Mouse (Mus musculus) forebrain, postnatal 0 days (tissue): ENCODE results near the gene Gm19345. TPM values are rescaled to one million over a fixed set of nuclear protein-coding genes. Genes with fewer than 3 reads are reported as not detected.
A peak's percentile ranks its signal among the peaks of the same experiment; 100 is the strongest.

Experiments
- ATAC-seq: fragments of 200-750 bp; cut with Nextera tagmentation; 2 replicates; pipeline ENCODE4 v1.8.0; 2017; ENCODE audit warnings: mild to moderate bottlenecking, moderate library complexity
- DNase-seq: peaks from one replicate; pipeline ENCODE4 v3.0.0-alpha.2; 2015
- H3K27ac ChIP-seq: fragments of 300-500 bp; sonication (generic); 2 replicates; pipeline ENCODE4 v1.5.1; 2014; ENCODE audit warnings: low read depth, mild to moderate bottlenecking, antibody characterized with exemption, low read length, moderate library complexity, mixed read lengths
- H3K27me3 ChIP-seq: fragments of 300-500 bp; sonication (generic); 2 replicates; pipeline ENCODE4 v1.6.1; 2014; ENCODE audit warnings: mild to moderate bottlenecking, low read length, mixed read lengths; ENCODE audit not compliant: insufficient read depth
- H3K36me3 ChIP-seq: fragments of 300-500 bp; sonication (generic); 2 replicates; pipeline ENCODE4 v1.6.1; 2014; ENCODE audit warnings: mild to moderate bottlenecking, moderate library complexity; ENCODE audit not compliant: insufficient read depth
- H3K4me1 ChIP-seq: fragments of 300-500 bp; sonication (generic); 2 replicates; pipeline ENCODE4 v1.6.1; 2014; ENCODE audit warnings: antibody characterized with exemption; ENCODE audit not compliant: insufficient read depth
- H3K4me2 ChIP-seq: fragments of 300-500 bp; sonication (generic); 2 replicates; pipeline ENCODE4 v1.6.1; 2014; ENCODE audit warnings: low read depth, mild to moderate bottlenecking, moderate library complexity
- H3K4me3 ChIP-seq: fragments of 300-500 bp; sonication (generic); 2 replicates; pipeline ENCODE4 v1.5.1; 2014; ENCODE audit warnings: low read depth, low read length, mixed read lengths
- H3K9ac ChIP-seq: fragments of 300-500 bp; sonication (generic); 2 replicates; pipeline ENCODE4 v1.6.1; 2014; ENCODE audit warnings: mild to moderate bottlenecking
- H3K9me3 ChIP-seq: fragments of 300-500 bp; sonication (generic); 2 replicates; pipeline ENCODE4 v1.6.1; 2016; ENCODE audit warnings: low read length
- CTCF ChIP-seq: sonication (generic); IDR thresholded peaks from 2 replicates; pipeline ENCODE4 v1.5.1; 2016; ENCODE audit warnings: antibody characterized with exemption, control low read depth, low read depth
- WGBS: fragments of 180-500 bp; shearing (Covaris S2); extraction: QIAGEN DNeasy Blood & Tissue Kit; methylation state at CpG from one replicate; pipeline ENCODE4 v1.1.7; 2014; 5-methylcytosine and 5-hydroxymethylcytosine counted together
- polyA plus RNA-seq: library from polyadenylated mRNA; unstranded; fragments of >200 nt; fragmentation: Nextera tagmentation; extraction: Ambion mirVana; gene quantifications from 2 replicates; pipeline ENCODE4 v1.2.1, GENCODE M21; 2015
- total RNA-seq: library from RNA; depleted of rRNA; stranded (reverse); fragments of >200 nt; gene quantifications from 2 replicates; pipeline ENCODE4 v1.2.3, GENCODE M21; 2014

Gene Gm19345
- total and polyA plus RNA-seq, 2 experiments from 2014 or later = 16.4 to 33.3 TPM

DNA sequence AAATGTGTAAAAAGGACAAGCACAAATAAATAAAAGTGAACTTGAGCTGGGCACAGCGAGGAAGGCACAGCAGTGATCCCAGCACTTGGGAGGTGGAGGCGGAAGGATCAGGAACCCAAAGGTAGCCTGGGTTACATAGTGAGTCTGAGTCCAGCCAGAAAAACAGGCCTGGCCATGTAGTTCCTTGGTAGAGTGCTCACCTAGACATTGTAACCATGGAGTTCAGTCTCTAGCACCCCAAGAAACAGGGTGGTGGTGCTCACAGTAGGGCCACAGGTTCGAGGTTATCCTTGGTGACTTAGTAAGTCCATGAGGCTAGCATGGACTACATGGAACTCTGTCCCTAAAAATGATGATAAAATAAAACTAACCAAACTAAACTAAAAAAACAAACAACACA, 10.9 kb upstream of the Gm19345 start:
- Histone ChIP-seq H3K4me1 (no peaks in the 10 kb centered on the region), H3K4me3 (no peak overlapping the region), H3K27me3 (peaks cover 10% of the 10 kb centered on the region; the same call in 1 of the 2 replicates), H3K9ac (no peak overlapping the region), H3K4me2 (no peak overlapping the region), H3K9me3 (no peaks in the 10 kb centered on the region), H3K36me3 (no peaks in the 10 kb centered on the region), H3K27ac (no peak overlapping the region)
- WGBS = 78% methylated on average over 3 of the region's 3 CpGs
- ATAC-seq = no peak
- DNase-seq = no peak
- no peak for TF ChIP-seq CTCF

GRCm38 (mm10) chr7:19841686-19842413, 10.0 kb upstream of the Gm19345 start:
- Histone ChIP-seq H3K4me3 (no peak overlapping the region), H3K9ac (no peak overlapping the region), H3K27me3 (peaks cover 10% of the 10 kb centered on the region; the same call in 1 of the 2 replicates), H3K9me3 (no peaks in the 10 kb centered on the region), H3K4me1 (no peaks in the 10 kb centered on the region), H3K36me3 (no peaks in the 10 kb centered on the region), H3K4me2 (no peak overlapping the region), H3K27ac (no peak overlapping the region)
- no peak for TF ChIP-seq CTCF
- 83% methylated on average over 21 of the region's 21 CpGs for WGBS
- DNase-seq (no peak), ATAC-seq (no peak)

- 28% methylated on average over 19 of the region's 19 CpGs for WGBS
- no peak for TF ChIP-seq CTCF
- ATAC-seq (no peak), DNase-seq (no peak)
- peaks cover 10% of the 10 kb centered on the region; the same call in 1 of the 2 replicates for H3K27me3 ChIP-seq
- no peak overlapping the region for H3K4me3 ChIP-seq
- H3K27ac ChIP-seq = no peak overlapping the region
- H3K4me1 ChIP-seq = no peaks in the 10 kb centered on the region
- no peak overlapping the region for H3K9ac ChIP-seq
- H3K36me3 ChIP-seq = no peaks in the 10 kb centered on the region
- no peaks in the 10 kb centered on the region for H3K9me3 ChIP-seq
- no peak overlapping the region for H3K4me2 ChIP-seq
These were observed 8.8 kb upstream of the Gm19345 start for GRCm38 (mm10) chr7:19842885-19843504.

DNA sequence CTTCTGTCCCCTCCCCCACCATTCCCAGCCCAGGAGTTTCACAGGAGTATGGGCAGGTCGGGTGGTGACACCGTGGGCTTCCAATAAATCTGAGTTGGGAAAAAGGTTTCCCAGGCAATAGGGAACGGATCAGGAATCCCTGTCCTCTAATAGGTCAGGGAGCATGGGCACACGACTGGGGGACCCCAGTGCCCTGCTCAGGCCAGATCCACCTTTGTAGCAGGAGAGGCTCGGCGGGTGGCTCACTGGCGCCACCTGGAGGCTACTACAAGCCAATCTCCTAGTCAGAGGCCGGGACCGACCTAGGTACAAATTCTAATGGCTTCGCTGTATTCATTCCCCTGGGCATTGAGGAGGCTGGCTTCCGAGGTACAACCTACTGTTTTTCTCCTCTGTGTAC, 8.2 kb upstream of the Gm19345 start:
- Histone ChIP-seq H3K9ac (no peak overlapping the region), H3K27ac (no peak overlapping the region), H3K4me1 (no peaks in the 10 kb centered on the region), H3K36me3 (no peaks in the 10 kb centered on the region), H3K4me3 (no peak overlapping the region), H3K27me3 (peaks cover 10% of the 10 kb centered on the region; the same call in 1 of the 2 replicates), H3K9me3 (no peaks in the 10 kb centered on the region), H3K4me2 (no peak overlapping the region)
- WGBS = 3% methylated on average over 11 of the region's 11 CpGs
- TF ChIP-seq CTCF = peak; percentile 78
- DNase-seq (peak; percentile 60), ATAC-seq (peak; percentile 53; the same call in 1 of the 2 replicates)

- Histone ChIP-seq H3K4me3 (no peak overlapping the region), H3K27ac (no peak overlapping the region), H3K36me3 (no peaks in the 10 kb centered on the region), H3K4me2 (no peak overlapping the region), H3K9me3 (no peaks in the 10 kb centered on the region), H3K27me3 (peaks cover 10% of the 10 kb centered on the region; the same call in 1 of the 2 replicates), H3K9ac (no peak overlapping the region), H3K4me1 (no peaks in the 10 kb centered on the region)
- TF ChIP-seq CTCF = no peak
- ATAC-seq = no peak
- WGBS = 69% methylated on average over 15 of the region's 15 CpGs
- no peak for DNase-seq
These were observed 7.2 kb upstream of the Gm19345 start for GRCm38 (mm10) chr7:19844521-19845171.

DNA sequence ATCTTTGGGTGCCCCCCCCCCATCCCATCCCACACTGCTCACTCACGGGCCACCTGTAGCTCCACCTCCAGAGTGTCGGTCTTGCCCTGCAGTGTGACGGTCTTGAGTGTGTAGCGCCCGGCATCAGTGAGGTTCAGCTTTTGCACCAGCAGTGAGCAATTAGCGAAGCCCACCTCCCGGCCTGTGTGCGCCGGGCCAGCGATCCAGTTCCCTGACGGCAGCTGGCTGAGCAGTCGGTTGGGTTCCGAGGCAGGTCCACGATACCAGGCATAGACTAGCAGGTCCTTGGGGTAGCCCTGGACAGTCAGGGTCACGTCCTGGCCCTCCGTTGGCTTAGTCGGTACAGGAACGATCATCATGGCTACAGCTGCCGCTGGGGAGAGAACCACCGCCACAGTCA, 1.7 kb downstream of the Gm19345 start:
- Histone ChIP-seq H3K9ac (no peak overlapping the region), H3K27ac (no peak overlapping the region), H3K4me2 (no peak overlapping the region), H3K27me3 (no peaks in the 10 kb centered on the region), H3K9me3 (no peaks in the 10 kb centered on the region), H3K4me3 (no peak overlapping the region), H3K36me3 (no peaks in the 10 kb centered on the region), H3K4me1 (no peaks in the 10 kb centered on the region)
- ATAC-seq (no peak), DNase-seq (no peak)
- no peak for TF ChIP-seq CTCF
- 92% methylated on average over 20 of the region's 20 CpGs for WGBS

DNA sequence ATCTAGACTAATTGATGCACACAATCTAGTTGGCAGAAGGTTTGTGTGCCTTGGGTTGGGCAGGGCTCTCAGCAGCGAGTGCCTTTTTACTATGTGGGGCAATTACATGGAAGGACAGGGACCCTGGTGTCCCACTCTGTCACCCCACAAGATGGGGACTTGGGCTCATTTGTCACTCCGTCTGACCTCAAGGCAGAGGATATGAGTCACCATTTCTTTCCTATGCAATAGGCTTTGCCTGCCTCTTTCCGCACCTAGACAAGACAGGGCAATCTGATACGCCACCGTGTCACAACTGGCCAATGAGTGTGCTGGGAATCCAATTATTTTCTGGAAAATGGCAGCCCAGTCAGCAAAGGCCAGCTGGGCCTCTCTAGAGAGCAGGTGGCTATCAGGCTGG, 3.9 kb downstream of the Gm19345 start:
- H3K4me1 ChIP-seq = no peaks in the 10 kb centered on the region
- DNase-seq (no peak), ATAC-seq (no peak)
- H3K4me2 ChIP-seq = no peak overlapping the region
- no peak overlapping the region for H3K9ac ChIP-seq
- H3K9me3 ChIP-seq = no peaks in the 10 kb centered on the region
- no peaks in the 10 kb centered on the region for H3K27me3 ChIP-seq
- no peak for TF ChIP-seq CTCF
- no peaks in the 10 kb centered on the region for H3K36me3 ChIP-seq
- WGBS = 86% methylated on average over 5 of the region's 5 CpGs
- H3K27ac ChIP-seq = no peak overlapping the region
- H3K4me3 ChIP-seq = no peak overlapping the region
